Mouse (Mus musculus) ES-Bruce4 (cell line): ENCODE results near the gene Ptpn22.

ENCODE experiments used
- CTCF ChIP-seq: IDR thresholded peaks from one replicate; pipeline ENCODE4 v1.8.1; 2011; ENCODE audit warnings: low read depth, low read length
- EP300 ChIP-seq: IDR thresholded peaks from 2 replicates; pipeline ENCODE4 v1.6.1; 2011; ENCODE audit warnings: low read depth, low read length; ENCODE audit not compliant: insufficient read depth
- POLR2A ChIP-seq: IDR thresholded peaks from one replicate; pipeline ENCODE4 v1.8.1; 2011; ENCODE audit warnings: low read length; ENCODE audit not compliant: insufficient read depth

DNA sequence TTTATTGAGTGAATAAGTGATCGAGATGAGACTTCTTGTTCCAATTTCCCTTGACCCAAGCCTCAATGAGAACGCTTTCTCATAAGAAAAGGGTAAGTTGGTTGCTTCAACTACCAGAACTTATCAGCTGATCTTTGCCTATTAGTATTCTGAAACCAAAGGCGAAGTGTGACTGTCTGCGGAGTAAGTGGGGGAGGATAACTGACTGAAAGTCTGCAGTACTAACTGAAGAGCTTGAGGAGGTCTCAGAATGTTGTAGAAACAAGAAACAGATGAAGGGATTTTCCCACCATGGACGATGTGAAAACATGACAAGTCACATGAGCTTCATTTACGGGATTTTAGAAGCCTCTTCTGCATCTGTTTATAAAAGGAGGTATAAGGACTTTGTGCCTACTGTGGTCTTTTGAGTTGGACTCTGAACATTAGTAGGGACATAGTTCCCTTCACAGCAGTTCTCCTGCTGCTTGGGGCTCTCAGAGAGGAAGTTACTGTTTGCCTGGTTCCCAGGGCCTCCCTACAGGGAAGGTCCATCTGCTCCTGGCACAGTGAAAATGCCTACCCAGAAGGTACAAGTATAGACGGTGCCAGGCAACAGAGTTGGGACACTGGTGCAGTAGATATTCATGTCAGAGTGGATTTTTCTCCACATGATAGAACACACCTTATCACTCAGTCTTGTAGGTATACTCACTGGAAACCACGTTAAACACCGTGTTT, 8.8 kb upstream of the Ptpn22 start:
- TF ChIP-seq CTCF (no peak), POLR2A (no peak), EP300 (no peak)
